Mouse (Mus musculus): ENCODE data around the gene Tent5b. TPM values are rescaled to one million over a fixed set of nuclear protein-coding genes. Genes with fewer than 3 reads are reported as not detected.
"Not testable (repeated sequence)": the region's sequence is repeated elsewhere in the genome, so short reads cannot be mapped to it uniquely, and the experiment has no call there.

Gene Tent5b
- total RNA-seq, 2 experiments from 2014 or later, result not detected

GRCm38 (mm10) chr4:133496738-133497445 lies 17.0 kb downstream of the Tent5b start:
- DNase-seq (ENCODE audit: low spot score in 2 of 2), result no peak
- intact Hi-C loops (cut with DNase I), result no loop called here

GRCm38 (mm10) chr4:133497461-133498159 lies 17.7 kb downstream of the Tent5b start:
- intact Hi-C loops (cut with DNase I), result no loop called here
- DNase-seq (ENCODE audit: low spot score in 2 of 2), result peak in 1 of 2 experiments; percentile 33

GRCm38 (mm10) chr4:133498160-133498724 lies 18.3 kb downstream of the Tent5b start, which contains the start of gene Trnp1:
Gene Trnp1, minus strand, starts transcription at chr4:133498550.
- peak; percentile 91 to 94 for DNase-seq (ENCODE audit: low spot score in 2 of 2)
- intact Hi-C loops (cut with DNase I), result no loop called here

DNA sequence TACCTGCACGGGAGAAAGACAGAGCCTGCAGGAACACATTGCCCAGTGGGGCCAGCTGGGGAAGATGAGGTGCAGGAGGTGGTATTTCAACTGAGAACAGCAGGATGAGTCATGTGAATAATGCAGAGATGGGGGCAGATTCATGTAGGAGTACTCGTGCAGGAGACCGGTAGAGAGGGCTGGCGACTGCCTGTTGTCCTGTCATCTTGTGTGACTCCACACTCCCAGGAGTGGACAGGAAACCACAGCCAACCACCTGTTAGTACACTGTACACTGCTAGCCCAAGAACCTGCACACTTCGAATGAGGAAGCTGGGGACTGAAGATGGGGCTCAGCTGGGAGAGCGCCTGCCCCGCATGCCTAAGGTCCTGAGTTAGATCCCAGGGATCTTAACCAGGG lies 21.6 kb downstream of the Tent5b start:
- no peak for DNase-seq (ENCODE audit: low spot score in 2 of 2)
- intact Hi-C loops (cut with DNase I), result no loop called here

GRCm38 (mm10) chr4:133504300-133504699 lies 24.4 kb downstream of the Tent5b start:
- no peak for DNase-seq (ENCODE audit: low spot score in 2 of 2)
- intact Hi-C loops (cut with DNase I), result no loop called here

DNA sequence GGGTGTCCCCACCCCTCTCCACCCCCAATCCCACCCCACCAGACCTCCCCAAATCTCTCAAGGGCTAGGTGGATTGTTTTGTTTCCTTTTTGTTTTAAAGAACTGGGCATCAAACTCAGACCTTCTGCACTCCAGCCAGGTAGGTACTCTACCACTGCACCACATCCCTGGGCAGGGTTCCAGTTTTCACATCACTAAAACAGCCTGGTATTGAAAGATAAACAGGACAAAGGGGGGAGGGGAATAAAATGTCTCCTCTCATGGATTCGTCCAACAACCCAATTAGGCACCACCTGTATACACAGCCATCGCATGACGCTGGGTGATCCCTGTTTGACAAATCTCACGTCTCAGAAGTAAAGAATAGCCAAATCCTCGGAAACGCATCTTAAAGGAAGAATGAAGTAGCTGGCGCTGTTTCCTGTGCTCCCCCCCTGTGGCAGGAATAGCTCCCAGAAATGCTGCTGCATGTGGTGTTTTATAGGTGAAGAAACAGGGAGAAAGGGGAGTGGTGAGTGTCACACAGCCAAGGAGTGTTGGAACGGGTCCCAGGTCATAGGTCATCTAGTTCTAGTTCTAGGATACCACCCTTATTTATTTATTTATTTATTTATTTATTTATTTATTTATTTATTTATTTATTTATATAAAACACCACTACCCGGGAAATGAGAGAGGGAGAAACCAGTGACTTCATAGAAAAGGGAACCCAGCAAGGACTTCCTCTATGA lies 25.0 kb downstream of the Tent5b start:
- no peak for DNase-seq (ENCODE audit: low spot score in 2 of 2)
- intact Hi-C loops (cut with DNase I), result no loop called here

- no peak for DNase-seq (ENCODE audit: low spot score in 2 of 2)
- intact Hi-C loops (cut with DNase I), result no loop called here
Observed at GRCm38 (mm10) chr4:133506573-133506972, 26.6 kb downstream of the Tent5b start.

DNA sequence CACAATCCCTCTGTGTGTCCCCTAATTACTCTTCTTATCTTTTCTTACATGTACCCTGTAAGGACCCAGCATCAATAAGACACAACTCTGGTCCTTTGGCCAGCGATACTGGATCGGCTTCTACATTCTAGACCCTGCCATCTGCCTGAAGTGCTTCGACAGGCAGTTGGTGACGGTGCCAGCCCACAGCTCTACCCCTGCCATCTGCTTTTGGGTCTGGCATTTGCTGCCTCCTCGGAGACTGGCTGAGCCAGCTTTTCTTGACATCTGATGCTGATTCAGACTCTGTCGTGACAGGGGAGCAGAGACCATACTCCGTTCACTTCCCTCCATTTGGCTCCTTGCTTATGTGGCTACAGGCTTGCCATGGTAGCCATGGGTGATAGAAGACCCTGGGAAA lies 29.1 kb downstream of the Tent5b start:
- intact Hi-C loops (cut with DNase I), result no loop called here
- DNase-seq (ENCODE audit: low spot score in 2 of 2), result peak in 1 of 2 experiments; percentile 49

DNA sequence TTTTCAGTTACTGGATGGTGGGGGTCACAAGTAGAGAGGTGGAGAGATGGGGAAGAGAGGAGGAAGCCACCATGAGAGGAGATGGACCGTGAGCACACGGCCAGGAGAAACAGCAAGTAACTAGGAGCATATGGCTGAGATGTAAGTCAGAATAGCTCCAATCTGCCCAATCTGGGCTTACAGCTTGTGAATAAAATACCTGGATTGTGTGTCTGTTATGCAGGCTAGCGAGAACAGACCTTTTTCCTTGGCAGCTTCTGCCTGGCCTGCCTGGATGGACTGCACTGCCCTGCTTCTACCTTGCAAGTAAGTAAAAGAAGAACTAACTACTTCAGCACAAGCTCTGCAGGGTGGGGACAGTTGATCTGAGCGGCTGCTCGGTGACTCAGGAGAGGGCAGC lies 31.1 kb downstream of the Tent5b start:
- DNase-seq (ENCODE audit: low spot score in 2 of 2), result no peak

DNA sequence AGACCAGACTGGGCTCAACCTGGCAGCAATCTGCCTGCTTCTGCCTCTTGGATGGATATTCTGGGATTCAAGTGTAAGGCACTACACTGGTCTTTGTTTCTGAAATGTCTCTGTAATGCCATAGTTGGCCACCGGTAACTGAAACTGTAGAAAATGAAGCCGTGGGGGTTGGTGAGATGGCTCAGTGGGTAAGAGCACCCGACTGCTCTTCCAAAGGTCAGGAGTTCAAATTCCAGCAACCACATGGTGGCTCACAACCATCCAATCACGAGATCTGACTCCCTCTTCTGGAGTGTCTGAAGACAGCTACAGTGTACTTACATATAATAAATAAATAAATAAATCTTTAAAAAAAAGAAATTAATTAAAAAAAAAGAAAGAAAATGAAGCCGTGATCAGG lies 32.6 kb downstream of the Tent5b start:
- not testable (repeated sequence) for DNase-seq (ENCODE audit: low spot score in 2 of 2)
- intact Hi-C loops (cut with DNase I), result loop anchor here (5.0 kb wide), 1 partner anchor 90 kb away; no protein-coding TSS in a partner anchor

More for the DNA sequence above, 31.1 kb downstream of the Tent5b start:
- intact Hi-C loops (cut with DNase I), result loop anchor here (5.0 kb wide), 1 partner anchor 89 kb away; no protein-coding TSS in a partner anchor

DNA sequence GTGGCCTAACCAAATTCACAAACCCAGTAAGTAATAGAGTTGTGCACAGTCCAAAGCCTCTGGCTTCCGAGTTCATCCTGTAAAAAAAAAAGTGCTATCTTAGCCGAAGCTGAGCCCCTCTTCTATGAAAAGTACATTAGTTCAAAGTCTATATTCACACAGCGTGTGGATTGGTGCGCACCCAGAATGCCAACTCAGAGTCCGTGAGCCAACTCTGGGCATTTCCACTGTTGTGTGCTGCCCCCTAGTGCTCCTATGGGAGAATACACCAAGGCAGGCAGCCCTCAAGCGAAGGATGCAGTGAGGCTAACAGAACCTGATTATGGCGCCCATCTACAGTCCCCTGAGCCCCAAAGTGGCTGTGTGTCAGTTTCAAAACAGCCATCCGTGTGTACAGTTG lies 33.0 kb downstream of the Tent5b start:
- intact Hi-C loops (cut with DNase I), result loop anchor here (5.0 kb wide), 1 partner anchor 91 kb away; no protein-coding TSS in a partner anchor
- DNase-seq (ENCODE audit: low spot score in 2 of 2), result peak; percentile 85 to 88

- DNase-seq (ENCODE audit: low spot score in 2 of 2), result no peak
- intact Hi-C loops (cut with DNase I), result no loop called here
Observed at GRCm38 (mm10) chr4:133518601-133519368, 38.9 kb downstream of the Tent5b start, which contains the start of gene Kdf1. Gene Kdf1, plus strand, starts transcription at chr4:133518963.

DNA sequence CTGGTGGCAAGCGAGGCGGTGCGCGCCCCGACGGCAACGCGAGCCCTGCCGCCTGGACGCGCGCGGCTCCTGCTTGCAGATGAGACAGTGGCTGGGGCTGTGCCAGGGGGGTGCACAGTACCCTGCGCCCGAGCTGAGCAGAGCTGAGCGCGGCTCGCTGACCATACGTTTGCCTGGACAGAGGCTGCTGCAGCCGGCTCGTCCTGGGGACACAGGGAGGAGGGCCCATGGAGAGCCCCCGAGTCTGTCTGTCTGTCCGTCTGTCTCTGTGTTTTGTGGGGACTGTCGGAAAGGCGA lies 39.4 kb downstream of the Tent5b start:
- no peak for DNase-seq (ENCODE audit: low spot score in 2 of 2)
- intact Hi-C loops (cut with DNase I), result no loop called here

GRCm38 (mm10) chr4:133521502-133521901 lies 41.6 kb downstream of the Tent5b start:
- intact Hi-C loops (cut with DNase I), result no loop called here
- no peak for DNase-seq (ENCODE audit: low spot score in 2 of 2)

- DNase-seq (ENCODE audit: low spot score in 2 of 2), result no peak
- intact Hi-C loops (cut with DNase I), result no loop called here
Observed at GRCm38 (mm10) chr4:133527788-133528187, 47.9 kb downstream of the Tent5b start.

DNA sequence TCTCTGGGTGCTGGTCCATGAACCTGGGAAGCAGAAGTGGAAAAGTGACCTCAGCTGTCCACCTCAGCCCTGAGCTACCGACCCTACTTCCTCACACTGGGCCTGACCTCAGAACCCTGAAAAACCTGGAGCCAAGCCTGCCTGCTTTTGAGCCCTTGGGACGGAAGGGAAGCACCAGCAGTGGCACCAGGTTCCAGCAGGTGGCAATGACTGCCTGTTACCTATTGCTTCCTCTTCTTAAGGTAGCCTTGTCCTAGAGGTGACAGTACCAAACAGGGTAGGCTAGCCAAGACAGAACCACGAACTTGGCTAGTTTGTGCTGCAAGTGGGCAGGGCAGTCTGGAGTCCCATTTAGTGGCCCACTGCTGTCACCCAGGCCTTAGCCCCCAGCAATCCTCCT lies 52.8 kb downstream of the Tent5b start:
- DNase-seq (ENCODE audit: low spot score in 2 of 2), result no peak
- intact Hi-C loops (cut with DNase I), result no loop called here

GRCm38 (mm10) chr4:133536081-133536480 lies 56.1 kb downstream of the Tent5b start:
- intact Hi-C loops (cut with DNase I), result no loop called here
- no peak for DNase-seq (ENCODE audit: low spot score in 2 of 2)

- intact Hi-C loops (cut with DNase I), result no loop called here
- DNase-seq (ENCODE audit: low spot score in 2 of 2), result no peak
Observed at GRCm38 (mm10) chr4:133536652-133537051, 56.7 kb downstream of the Tent5b start.
